20 mouse cellular contexts compared by ENCODE assay signal in the genomic region with DNA sequence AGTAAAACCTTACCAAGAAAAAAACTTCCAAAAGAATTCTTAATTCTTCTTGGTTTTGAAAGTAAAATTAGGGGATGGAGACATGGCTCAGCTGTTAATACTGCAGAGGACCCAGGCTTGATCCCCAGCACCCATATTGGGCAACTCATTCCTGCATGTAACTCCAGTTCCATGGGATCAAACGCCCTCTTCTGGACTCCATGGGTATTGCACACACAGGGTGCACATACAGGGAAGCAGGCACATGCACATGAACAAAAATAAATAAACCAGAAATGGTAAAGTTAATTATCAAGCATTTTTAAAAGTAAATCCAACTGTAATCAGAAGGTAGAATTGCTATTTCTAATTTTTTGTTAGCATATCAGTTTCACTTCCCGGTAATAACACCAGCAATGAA. TPM values are rescaled to one million over a fixed set of nuclear protein-coding genes. Genes with fewer than 3 reads are reported as not detected.
DNase-seq lines count a peak whose midpoint lies in the region; ATAC-seq and TF ChIP-seq lines count a peak whose summit lies in the region.
"Had no signal": no experiment of that assay in that cellular context is flagged by ENCODE, and none has a peak within 500 bp of the region (broad histone marks: within the 10 kb centered on the region; RNA-seq: fewer than 3 reads in every experiment).

No protein-coding gene starts in this region.

- intact Hi-C loops in heart, postnatal 25 days (cut with DNase I): no loop called here

- H3K27me3 ChIP-seq in liver, embryonic 14.5 days (ENCODE audit: control insufficient read depth, insufficient read depth, low read length): no peaks in the 10 kb centered on the region
- no peaks in the 10 kb centered on the region for H3K27me3 ChIP-seq in liver, embryonic 11.5 days (replicated peaks; ENCODE audit: control insufficient read depth, insufficient read depth, low read length)
- H3K27me3 ChIP-seq in E14TG2a.4 (ENCODE audit: insufficient read depth, low read length): peaks cover 2% of the 10 kb centered on the region
- H3K27me3 ChIP-seq: embryonic facial prominence, embryonic 13.5 days; heart, embryonic 12.5 days; hindbrain, embryonic 13.5 days; intestine, embryonic 15.5 days; limb, embryonic 15.5 days; midbrain, embryonic 12.5 days; neural tube, embryonic 13.5 days had no signal

- no peaks in the 10 kb centered on the region for H3K4me1 ChIP-seq in liver, embryonic 14.5 days (replicated peaks; ENCODE audit: control insufficient read depth in 2 of 2, insufficient read depth in 2 of 2, low read length in 1 of 2)
- H3K4me1 ChIP-seq in liver, embryonic 11.5 days (replicated peaks; ENCODE audit: control insufficient read depth, insufficient read depth, low read length): no peaks in the 10 kb centered on the region
- no peaks in the 10 kb centered on the region for H3K4me1 ChIP-seq in E14TG2a.4 (replicated peaks; ENCODE audit: low read depth, low read length)
- H3K4me1 ChIP-seq: heart, embryonic 12.5 days; hindbrain, embryonic 13.5 days; intestine, embryonic 15.5 days; midbrain, embryonic 12.5 days; neural tube, embryonic 13.5 days had no signal

- ATAC-seq in liver, embryonic 14.5 days (ENCODE audit: insufficient read depth): no peak
- no peak for ATAC-seq in liver, embryonic 11.5 days (replicated peaks; ENCODE audit: low FRiP score)
- ATAC-seq: intestine, embryonic 15.5 days had no signal

- H3K27ac ChIP-seq in liver, embryonic 14.5 days: no peak overlapping the region
- H3K27ac ChIP-seq in liver, embryonic 11.5 days (ENCODE audit: low read depth, low read length): no peak overlapping the region
- H3K27ac ChIP-seq: embryonic facial prominence, embryonic 13.5 days; hindbrain, embryonic 13.5 days; intestine, embryonic 15.5 days; limb, embryonic 15.5 days; midbrain, embryonic 12.5 days; neural tube, embryonic 13.5 days had no signal

- no peak overlapping the region for H3K9ac ChIP-seq in liver, embryonic 14.5 days (replicated peaks)
- H3K9ac ChIP-seq in liver, embryonic 11.5 days (ENCODE audit: low read depth, low read length): no peak overlapping the region
- H3K9ac ChIP-seq: embryonic facial prominence, embryonic 13.5 days; heart, embryonic 12.5 days; hindbrain, embryonic 13.5 days; intestine, embryonic 15.5 days; limb, embryonic 15.5 days; midbrain, embryonic 12.5 days; neural tube, embryonic 13.5 days had no signal

- WGBS in liver, embryonic 14.5 days (ENCODE audit: insufficient replicate concordance): 52% methylated on average over 2 of the region's 2 CpGs
- WGBS in liver, embryonic 11.5 days: 48% methylated on average over 2 of the region's 2 CpGs

- no peaks in the 10 kb centered on the region for H3K36me3 ChIP-seq in liver, embryonic 14.5 days (replicated peaks; ENCODE audit: control insufficient read depth, insufficient read depth, low read depth)
- no peaks in the 10 kb centered on the region for H3K36me3 ChIP-seq in liver, embryonic 11.5 days (ENCODE audit: control insufficient read depth, insufficient read depth, low read length)
- H3K36me3 ChIP-seq in E14TG2a.4 (ENCODE audit: insufficient read depth, low read length): no peaks in the 10 kb centered on the region
- H3K36me3 ChIP-seq: embryonic facial prominence, embryonic 13.5 days; heart, embryonic 12.5 days; hindbrain, embryonic 13.5 days; intestine, embryonic 15.5 days; limb, embryonic 15.5 days; midbrain, embryonic 12.5 days; neural tube, embryonic 13.5 days had no signal

- no peaks in the 10 kb centered on the region for H3K9me3 ChIP-seq in liver, embryonic 14.5 days (ENCODE audit: control insufficient read depth, low read length)
- H3K9me3 ChIP-seq in liver, embryonic 11.5 days (ENCODE audit: control insufficient read depth, low read length): 0 out of 2 replicates have a peak, but pooled peaks cover 3% of the 10 kb centered on the region
- H3K9me3 ChIP-seq in E14TG2a.4 (ENCODE audit: low read length): no peaks in the 10 kb centered on the region
- H3K9me3 ChIP-seq: embryonic facial prominence, embryonic 13.5 days; hindbrain, embryonic 13.5 days; intestine, embryonic 15.5 days; limb, embryonic 15.5 days; midbrain, embryonic 12.5 days; neural tube, embryonic 13.5 days had no signal

- H3K4me2 ChIP-seq in liver, embryonic 14.5 days (ENCODE audit: low read depth): no peak overlapping the region
- H3K4me2 ChIP-seq in liver, embryonic 11.5 days: no peak overlapping the region
- H3K4me2 ChIP-seq: embryonic facial prominence, embryonic 13.5 days; heart, embryonic 12.5 days; hindbrain, embryonic 13.5 days; intestine, embryonic 15.5 days; limb, embryonic 15.5 days; midbrain, embryonic 12.5 days; neural tube, embryonic 13.5 days had no signal

- TF ChIP-seq EP300 in liver, embryonic 14.5 days (IDR thresholded peaks at IDR 0.05; ENCODE audit: low read depth): no peak

- no peak overlapping the region for H3K4me3 ChIP-seq in liver, embryonic 14.5 days (ENCODE audit: insufficient read depth in 1 of 2, low read depth in 2 of 2, low read length in 2 of 2)
- H3K4me3 ChIP-seq in liver, embryonic 11.5 days (ENCODE audit: low read depth, low read length): no peak overlapping the region
- H3K4me3 ChIP-seq in E14TG2a.4 (replicated peaks; ENCODE audit: low read length): no peak overlapping the region
- H3K4me3 ChIP-seq: embryonic facial prominence, embryonic 13.5 days; heart, embryonic 12.5 days; hindbrain, embryonic 13.5 days; intestine, embryonic 15.5 days; limb, embryonic 15.5 days; midbrain, embryonic 12.5 days; neural tube, embryonic 13.5 days had no signal

- peak; percentile 35 for DNase-seq in heart, adult 11 months
- DNase-seq in heart, postnatal 25 days (ENCODE audit: low spot score): no peak
- no peak for DNase-seq in liver, embryonic 14.5 days (ENCODE audit: low read depth in 3 of 3, low spot score in 3 of 3)
- no peak for DNase-seq in liver, embryonic 11.5 days (ENCODE audit: low spot score)
- peak; percentile 5 for DNase-seq in WW6 (ENCODE audit: low read depth, low spot score)
- no peak for DNase-seq in cerebellum, postnatal 25 days
- no peak for DNase-seq in right cerebral cortex, adult 18-20 months
- DNase-seq: adrenal gland, adult 2 months; cerebellum, adult 2 months; heart, postnatal 14 days; layer of hippocampus, postnatal 36 days; lung, adult 2 months had no signal

- TF ChIP-seq CTCF in liver, embryonic 14.5 days (IDR thresholded peaks at IDR 0.05; ENCODE audit: low read depth): peak; percentile 40; the same call in 1 of the 2 replicates
- peak; percentile 89 for TF ChIP-seq CTCF in E14TG2a.4 (conservative IDR thresholded peaks at IDR 0.05; ENCODE audit: low read length)

RNA-seq across cellular contexts. Expression of a gene that starts 15.3 kb away (rescaled TPM):
- 10 to 100 TPM; 63.2 to 70.0 TPM for total RNA-seq in heart, postnatal 25 days (2021)
- 32.6 and 35.5 TPM in 2 replicates for polyA plus RNA-seq in liver, embryonic 14.5 days (2012; rRNA removed)
- polyA plus RNA-seq in liver, embryonic 14.5 days (2014; fragmentation: Nextera tagmentation; extraction: Ambion mirVana): 73.7 and 77.2 TPM in 2 replicates
- 218 and 238 TPM in 2 replicates for polyA plus RNA-seq in liver, embryonic 11.5 days (2014; fragmentation: Nextera tagmentation; extraction: Ambion mirVana)

RNA-seq across cellular contexts. Expression of a gene that starts 24.2 kb away (rescaled TPM):
- total RNA-seq in heart, postnatal 25 days (2021): not detected
- polyA plus RNA-seq in liver, embryonic 14.5 days (2012; rRNA removed): 0.05 and 0.13 TPM in 2 replicates
- 0.23 TPM in 1 of 2 replicates, not detected in the other for polyA plus RNA-seq in liver, embryonic 14.5 days (2014; fragmentation: Nextera tagmentation; extraction: Ambion mirVana)
- polyA plus RNA-seq in liver, embryonic 11.5 days (2014; fragmentation: Nextera tagmentation; extraction: Ambion mirVana): 0.36 and 0.97 TPM in 2 replicates
- total RNA-seq: adrenal gland, adult 2 months had no signal

Comparison
In these comparisons a context has a peak if more than half of its experiments do, and no peak if none do; other contexts are left out.
1. DNase-seq: peak in heart, adult 11 months (single experiment) and WW6 (single experiment); none in heart, postnatal 25 days (single experiment), liver, embryonic 14.5 days (0 of 3), liver, embryonic 11.5 days (single experiment), cerebellum, postnatal 25 days (0 of 2) and right cerebral cortex, adult 18-20 months (single experiment).